ENCODE assay signal across 28 mouse cellular contexts in genomic region chr10:93686579-93686978, GRCm38 (mm10). TPM values are rescaled to one million over a fixed set of nuclear protein-coding genes. Genes with fewer than 3 reads are reported as not detected.
A peak's percentile ranks its signal among the peaks of the same experiment; 100 is the strongest.
DNase-seq lines count a peak whose midpoint lies in the region; ATAC-seq and TF ChIP-seq lines count a peak whose summit lies in the region.
"Had no signal": no experiment of that assay in that cellular context is flagged by ENCODE, and none has a peak within 500 bp of the region (broad histone marks: within the 10 kb centered on the region; RNA-seq: fewer than 3 reads in every experiment).

No protein-coding gene starts in this region.

- no peak overlapping the region for H3K9ac ChIP-seq in embryonic facial prominence, embryonic 13.5 days
- H3K9ac ChIP-seq in liver, embryonic 13.5 days: no peak overlapping the region
- H3K9ac ChIP-seq in liver, postnatal 0 days (replicated peaks): no peak overlapping the region
- H3K9ac ChIP-seq in CH12.LX (ENCODE audit: insufficient read depth, low read depth): no peak overlapping the region
- H3K9ac ChIP-seq in limb, embryonic 12.5 days (replicated peaks): no peak overlapping the region
- H3K9ac ChIP-seq in forebrain, embryonic 15.5 days (replicated peaks): no peak overlapping the region
- no peak overlapping the region for H3K9ac ChIP-seq in lung, postnatal 0 days (replicated peaks; ENCODE audit: low read depth)
- H3K9ac ChIP-seq: embryonic facial prominence, embryonic 12.5 days; embryonic facial prominence, embryonic 15.5 days; forebrain, embryonic 12.5 days; forebrain, postnatal 0 days had no signal

- no peak for TF ChIP-seq CTCF in liver, postnatal 0 days (IDR thresholded peaks at IDR 0.05; ENCODE audit: low read depth)
- no peak for TF ChIP-seq CTCF in CH12.LX (conservative IDR thresholded peaks at IDR 0.05 in 1 of 2, IDR thresholded peaks at IDR 0.05 in 1 of 2; ENCODE audit: low read depth in 2 of 2, low read length in 2 of 2)
- no peak for TF ChIP-seq CTCF in lung, postnatal 0 days (IDR thresholded peaks at IDR 0.05)

- WGBS in embryonic facial prominence, embryonic 13.5 days: 95% methylated on average over 6 of the region's 6 CpGs
- WGBS in embryonic facial prominence, embryonic 10.5 days: 95% methylated on average over 6 of the region's 6 CpGs
- 83% methylated on average over 6 of the region's 6 CpGs for WGBS in liver, embryonic 13.5 days (ENCODE audit: insufficient replicate concordance)
- WGBS in liver, postnatal 0 days (ENCODE audit: insufficient replicate concordance): 91% methylated on average over 6 of the region's 6 CpGs
- 95% methylated on average over 6 of the region's 6 CpGs for WGBS in limb, embryonic 12.5 days
- 98% methylated on average over 6 of the region's 6 CpGs for whole genome bisulfite sequencing in forebrain, embryonic 15.5 days
- 96% methylated on average over 6 of the region's 6 CpGs for WGBS in lung, postnatal 0 days

- no peak overlapping the region for H3K4me2 ChIP-seq in embryonic facial prominence, embryonic 13.5 days
- no peak overlapping the region for H3K4me2 ChIP-seq in liver, embryonic 13.5 days
- H3K4me2 ChIP-seq in liver, postnatal 0 days (ENCODE audit: low read depth, low read length): no peak overlapping the region
- H3K4me2 ChIP-seq in CH12.LX (ENCODE audit: insufficient read depth, low read depth, poor library complexity, severe bottlenecking): no peak overlapping the region
- H3K4me2 ChIP-seq in limb, embryonic 12.5 days: no peak overlapping the region
- no peak overlapping the region for H3K4me2 ChIP-seq in forebrain, embryonic 15.5 days (replicated peaks)
- no peak overlapping the region for H3K4me2 ChIP-seq in lung, postnatal 0 days (replicated peaks; ENCODE audit: low read depth, low read length)
- H3K4me2 ChIP-seq: embryonic facial prominence, embryonic 12.5 days; embryonic facial prominence, embryonic 15.5 days; forebrain, embryonic 12.5 days had no signal

- H3K4me3 ChIP-seq in embryonic facial prominence, embryonic 13.5 days: no peak overlapping the region
- H3K4me3 ChIP-seq in embryonic facial prominence, embryonic 10.5 days: no peak overlapping the region
- H3K4me3 ChIP-seq in liver, embryonic 13.5 days (replicated peaks): no peak overlapping the region
- H3K4me3 ChIP-seq in liver, postnatal 0 days (ENCODE audit: low read depth, low read length): no peak overlapping the region
- H3K4me3 ChIP-seq in CH12.LX (replicated peaks in 1 of 3; ENCODE audit: low read depth in 2 of 3, low read length in 2 of 3, poor library complexity in 1 of 3): no peak overlapping the region
- H3K4me3 ChIP-seq in limb, embryonic 12.5 days (replicated peaks): no peak overlapping the region
- no peak overlapping the region for H3K4me3 ChIP-seq in forebrain, embryonic 15.5 days
- H3K4me3 ChIP-seq in lung, postnatal 0 days (ENCODE audit: low read depth, low read length): no peak overlapping the region
- H3K4me3 ChIP-seq: embryonic facial prominence, embryonic 12.5 days; embryonic facial prominence, embryonic 15.5 days; erythroblast, embryonic 14.5 days; forebrain, embryonic 10.5 days; forebrain, embryonic 12.5 days had no signal

- H3K27me3 ChIP-seq in embryonic facial prominence, embryonic 13.5 days: no peaks in the 10 kb centered on the region
- H3K27me3 ChIP-seq in embryonic facial prominence, embryonic 10.5 days (replicated peaks; ENCODE audit: low read depth, poor library complexity, severe bottlenecking): no peaks in the 10 kb centered on the region
- H3K27me3 ChIP-seq in liver, embryonic 13.5 days: no peaks in the 10 kb centered on the region
- no peaks in the 10 kb centered on the region for H3K27me3 ChIP-seq in liver, postnatal 0 days (ENCODE audit: insufficient read depth, low read length)
- H3K27me3 ChIP-seq in CH12.LX (replicated peaks): no peaks in the 10 kb centered on the region
- no peaks in the 10 kb centered on the region for H3K27me3 ChIP-seq in limb, embryonic 12.5 days
- H3K27me3 ChIP-seq in forebrain, embryonic 15.5 days: no peaks in the 10 kb centered on the region
- H3K27me3 ChIP-seq in lung, postnatal 0 days (replicated peaks; ENCODE audit: insufficient read depth, low read length): no peaks in the 10 kb centered on the region
- H3K27me3 ChIP-seq: embryonic facial prominence, embryonic 12.5 days; embryonic facial prominence, embryonic 15.5 days; forebrain, embryonic 12.5 days had no signal

- ATAC-seq in embryonic facial prominence, embryonic 13.5 days (ENCODE audit: insufficient number of reproducible peaks, insufficient read depth, low FRiP score, low TSS enrichment, low read depth): peak; percentile 32; the same call in 1 of the 2 replicates
- ATAC-seq in liver, embryonic 13.5 days (ENCODE audit: low read depth): no peak
- ATAC-seq in liver, postnatal 0 days: no peak
- ATAC-seq in limb, embryonic 12.5 days (ENCODE audit: insufficient number of reproducible peaks, insufficient read depth, low FRiP score, low TSS enrichment, low read depth): 0 out of 2 replicates have a peak, but pooled peaks have one; percentile 56
- ATAC-seq in forebrain, embryonic 15.5 days (replicated peaks): no peak
- ATAC-seq in lung, postnatal 0 days: no peak
- ATAC-seq: CD4-positive, CD25-positive, alpha-beta regulatory T cell, adult 4 months; forebrain, embryonic 14.5 days; forebrain, postnatal 0 days had no signal

- no peak for TF ChIP-seq EP300 in liver, postnatal 0 days (IDR thresholded peaks at IDR 0.05; ENCODE audit: low read depth)
- TF ChIP-seq EP300 in CH12.LX (IDR thresholded peaks at IDR 0.05; ENCODE audit: low read length): no peak
- TF ChIP-seq EP300 in lung, postnatal 0 days (IDR thresholded peaks at IDR 0.05): no peak

- H3K36me3 ChIP-seq in embryonic facial prominence, embryonic 13.5 days: 0 out of 2 replicates have a peak, but pooled peaks cover 2% of the 10 kb centered on the region
- H3K36me3 ChIP-seq in embryonic facial prominence, embryonic 10.5 days (replicated peaks): no peaks in the 10 kb centered on the region
- no peaks in the 10 kb centered on the region for H3K36me3 ChIP-seq in liver, embryonic 13.5 days
- H3K36me3 ChIP-seq in liver, postnatal 0 days (replicated peaks; ENCODE audit: insufficient read depth, low read length): no peaks in the 10 kb centered on the region
- no peaks in the 10 kb centered on the region for H3K36me3 ChIP-seq in CH12.LX (replicated peaks in 1 of 2; ENCODE audit: control insufficient read depth in 1 of 2, insufficient read depth in 1 of 2, low read length in 1 of 2)
- no peaks in the 10 kb centered on the region for H3K36me3 ChIP-seq in limb, embryonic 12.5 days
- no peaks in the 10 kb centered on the region for H3K36me3 ChIP-seq in forebrain, embryonic 15.5 days
- H3K36me3 ChIP-seq in lung, postnatal 0 days (ENCODE audit: insufficient read depth, low read length): no peaks in the 10 kb centered on the region
- H3K36me3 ChIP-seq: embryonic facial prominence, embryonic 12.5 days; embryonic facial prominence, embryonic 15.5 days had no signal

- H3K79me2 ChIP-seq in CH12.LX (replicated peaks; ENCODE audit: control insufficient read depth, extremely low read depth, insufficient read depth, poor library complexity, severe bottlenecking): no peaks in the 10 kb centered on the region

- TF ChIP-seq RAD21 in CH12.LX (IDR thresholded peaks at IDR 0.05; ENCODE audit: low read depth, low read length): no peak

- no peaks in the 10 kb centered on the region for H3K4me1 ChIP-seq in embryonic facial prominence, embryonic 13.5 days
- H3K4me1 ChIP-seq in embryonic facial prominence, embryonic 10.5 days: no peaks in the 10 kb centered on the region
- peaks cover 71% of the 10 kb centered on the region for H3K4me1 ChIP-seq in liver, embryonic 13.5 days (replicated peaks)
- peaks cover 3% of the 10 kb centered on the region for H3K4me1 ChIP-seq in liver, postnatal 0 days (ENCODE audit: insufficient read depth)
- H3K4me1 ChIP-seq in CH12.LX (ENCODE audit: control insufficient read depth in 1 of 2, insufficient read depth in 2 of 2): peaks cover 0 to 3% of the 10 kb centered on the region in 2 experiments; a peak in 1 of 4 replicates
- H3K4me1 ChIP-seq in limb, embryonic 12.5 days (replicated peaks): peaks cover 12% of the 10 kb centered on the region
- H3K4me1 ChIP-seq in forebrain, embryonic 15.5 days: peaks cover 5% of the 10 kb centered on the region; the same call in 1 of the 2 replicates
- H3K4me1 ChIP-seq in lung, postnatal 0 days (ENCODE audit: insufficient read depth, low read depth, low read length): no peaks in the 10 kb centered on the region
- H3K4me1 ChIP-seq: embryonic facial prominence, embryonic 12.5 days; embryonic facial prominence, embryonic 15.5 days had no signal

- dilution Hi-C loops in CH12.LX (cut with MboI; ENCODE audit: extremely low pct_ligation_motif_present, extremely low pct_unique_long_range_greater_than_20kb, low sequenced_read_pairs): no loop called here

- H3K9me3 ChIP-seq in embryonic facial prominence, embryonic 13.5 days: no peaks in the 10 kb centered on the region
- no peaks in the 10 kb centered on the region for H3K9me3 ChIP-seq in embryonic facial prominence, embryonic 10.5 days
- no peaks in the 10 kb centered on the region for H3K9me3 ChIP-seq in liver, embryonic 13.5 days (replicated peaks)
- no peaks in the 10 kb centered on the region for H3K9me3 ChIP-seq in liver, postnatal 0 days (ENCODE audit: low read length)
- H3K9me3 ChIP-seq in CH12.LX (replicated peaks; ENCODE audit: low read length): no peaks in the 10 kb centered on the region
- H3K9me3 ChIP-seq in limb, embryonic 12.5 days: no peaks in the 10 kb centered on the region
- H3K9me3 ChIP-seq in forebrain, embryonic 15.5 days: no peaks in the 10 kb centered on the region
- H3K9me3 ChIP-seq in lung, postnatal 0 days (ENCODE audit: low read length): no peaks in the 10 kb centered on the region
- H3K9me3 ChIP-seq: embryonic facial prominence, embryonic 12.5 days; embryonic facial prominence, embryonic 15.5 days; forebrain, embryonic 10.5 days; forebrain, embryonic 12.5 days had no signal

- no peak for DNase-seq in embryonic facial prominence, embryonic 10.5 days (ENCODE audit: low spot score)
- no peak for DNase-seq in liver, embryonic 13.5 days
- DNase-seq in liver, postnatal 0 days: no peak
- no peak for DNase-seq in CH12.LX (ENCODE audit: extremely low read depth)
- DNase-seq in lung, postnatal 0 days (ENCODE audit: low spot score): no peak
- DNase-seq: adrenal gland, adult 2 months; adrenal gland, postnatal 10 days; adrenal gland, postnatal 25 days; B cell, adult 2 months; cerebellum, adult 11 months; cerebellum, adult 18-20 months; cerebellum, adult 8-10 months; cerebellum, adult 9-11 months; cerebellum, postnatal 14 days; cerebellum, postnatal 36 days; embryo, embryonic 11 days; forebrain, postnatal 0 days had no signal

- no peak overlapping the region for H3K27ac ChIP-seq in embryonic facial prominence, embryonic 13.5 days
- no peak overlapping the region for H3K27ac ChIP-seq in embryonic facial prominence, embryonic 10.5 days (replicated peaks)
- 0 out of 2 replicates have a peak overlapping the region, but pooled peaks have one; percentile 16 for H3K27ac ChIP-seq in liver, embryonic 13.5 days
- H3K27ac ChIP-seq in liver, postnatal 0 days (ENCODE audit: low read depth): no peak overlapping the region
- no peak overlapping the region for H3K27ac ChIP-seq in CH12.LX (ENCODE audit: insufficient read depth, low read depth)
- no peak overlapping the region for H3K27ac ChIP-seq in limb, embryonic 12.5 days
- no peak overlapping the region for H3K27ac ChIP-seq in forebrain, embryonic 15.5 days (replicated peaks)
- H3K27ac ChIP-seq in lung, postnatal 0 days (ENCODE audit: low read length): no peak overlapping the region
- H3K27ac ChIP-seq: embryonic facial prominence, embryonic 12.5 days; embryonic facial prominence, embryonic 15.5 days; forebrain, embryonic 10.5 days; forebrain, embryonic 12.5 days had no signal

- in situ Hi-C loops in CH12.LX (cut with MboI; ENCODE audit: low pct_ligation_motif_present, low pct_unique_long_range_greater_than_20kb, low sequenced_read_pairs): loop anchor here (10.0 kb wide), 1 partner anchor 72 kb away; no protein-coding TSS in a partner anchor

- no peak for TF ChIP-seq POLR2A in CH12.LX (IDR thresholded peaks at IDR 0.05; ENCODE audit: low read depth, low read length)

RNA-seq across cellular contexts. Expression of gene Ntn4, which starts 46.1 kb away (rescaled TPM):
- polyA plus RNA-seq in embryonic facial prominence, embryonic 13.5 days (2015; fragmentation: Nextera tagmentation; extraction: Ambion mirVana): 0.87 and 1.2 TPM in 2 replicates
- 0.41 and 0.87 TPM in 2 replicates for polyA plus RNA-seq in embryonic facial prominence, embryonic 10.5 days (2016; fragmentation: Nextera tagmentation; extraction: Ambion mirVana)
- 0.13 and 0.20 TPM in 2 replicates for polyA plus RNA-seq in liver, embryonic 13.5 days (2015; fragmentation: Nextera tagmentation; extraction: Ambion mirVana)
- polyA plus RNA-seq in liver, postnatal 0 days (2015; fragmentation: Nextera tagmentation; extraction: Ambion mirVana): 0.39 and 0.74 TPM in 2 replicates
- total RNA-seq in CH12.LX (2012; rRNA removed) (not detected in 2 replicates), CH12.LX (2014; rRNA removed) (not detected in 2 replicates)
- not detected in 2 replicates for polyA plus RNA-seq in CH12.LX (2012; ENCODE audit: insufficient read length, low read depth)
- polyA plus RNA-seq in limb, embryonic 12.5 days (2016; fragmentation: Nextera tagmentation; extraction: Ambion mirVana): 1.5 and 1.8 TPM in 2 replicates
- polyA plus RNA-seq in forebrain, embryonic 15.5 days (2015; fragmentation: Nextera tagmentation; extraction: Ambion mirVana): 1.3 TPM in 2 replicates
- polyA plus RNA-seq in lung, postnatal 0 days (2015; fragmentation: Nextera tagmentation; extraction: Ambion mirVana): 1.3 and 1.4 TPM in 2 replicates
- total RNA-seq: MEL had no signal
- polyA plus RNA-seq: erythroblast, embryonic 14.5 days had no signal

Comparison
In these comparisons a context has a peak if more than half of its experiments do, and no peak if none do; other contexts are left out.
1. ATAC-seq: peak in embryonic facial prominence, embryonic 13.5 days (single experiment) and limb, embryonic 12.5 days (single experiment); none in liver, embryonic 13.5 days (single experiment), liver, postnatal 0 days (single experiment), forebrain, embryonic 15.5 days (single experiment) and lung, postnatal 0 days (single experiment).